Mouse (Mus musculus) G1E (cell line): ENCODE data around the gene Afg3l1.
"Not testable (repeated sequence)": the region's sequence is repeated elsewhere in the genome, so short reads cannot be mapped to it uniquely, and the experiment has no call there.

Source experiments
- CTCF ChIP-seq: IDR thresholded peaks from 2 replicates; pipeline ENCODE4 v1.5.1; 2012; ENCODE audit warnings: low read depth, low read length, inconsistent platforms, mixed read lengths
- GATA1 ChIP-seq: IDR thresholded peaks from 2 replicates; pipeline ENCODE4 v1.6.1; 2012; ENCODE audit warnings: borderline replicate concordance, low read length, inconsistent platforms, mixed read lengths
- GATA2 ChIP-seq: IDR thresholded peaks from 2 replicates; pipeline ENCODE4 v1.6.1; 2012; ENCODE audit warnings: low read depth, low read length, inconsistent platforms, borderline replicate concordance
- TAL1 ChIP-seq: conservative IDR thresholded peaks from 2 replicates; pipeline ENCODE4 v1.6.1; 2012; ENCODE audit warnings: low read depth, low read length, inconsistent platforms, mixed read lengths

DNA sequence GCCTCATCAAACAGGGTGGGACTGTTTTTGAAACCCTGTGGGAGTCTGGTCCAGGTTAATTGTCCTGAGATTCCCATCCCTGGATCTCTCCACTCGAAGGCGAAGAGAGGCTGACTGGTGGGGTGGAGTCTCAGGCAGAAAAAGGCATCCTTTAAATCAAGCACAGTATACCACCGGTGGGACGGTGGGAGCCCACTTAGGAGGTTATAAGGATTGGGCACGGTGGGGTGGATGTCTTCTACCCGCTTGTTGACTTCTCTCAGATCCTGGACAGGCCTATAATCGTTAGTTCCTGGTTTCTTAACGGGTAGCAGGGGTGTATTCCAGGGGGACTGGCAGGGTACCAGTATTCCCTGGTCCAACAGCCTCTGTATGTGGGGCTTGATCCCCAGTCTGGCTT, 46.8 kb upstream of the Afg3l1 start:
- TF ChIP-seq CTCF, GATA2, TAL1, GATA1: not testable (repeated sequence)
